Mouse (Mus musculus): ENCODE data around the gene Naaa. TPM values are rescaled to one million over a fixed set of nuclear protein-coding genes. Genes with fewer than 3 reads are reported as not detected.

The Naaa gene
- 11.8 TPM for polyA plus RNA-seq (2017; shearing (Covaris generic))

GRCm38 (mm10) chr5:92277437-92278394 is at the start of gene Naaa:
TSS of gene Naaa (minus strand) at chr5:92278170.

GRCm38 (mm10) chr5:92309681-92310511 is 31.9 kb upstream of the Naaa start, which contains the start of gene Sdad1:
TSS of gene Sdad1 (minus strand) at chr5:92310479.

GRCm38 (mm10) chr5:92256218-92256617 is 21.8 kb downstream of the Naaa start, which contains the start of gene Ppef2:
TSS of gene Ppef2 (minus strand) at chr5:92256278.

GRCm38 (mm10) chr5:92215308-92215707 is 62.7 kb downstream of the Naaa start, which contains the start of gene U90926:
TSS of gene U90926 (minus strand) at chr5:92215408.

Other genes starting within 250 kb of the Naaa start
- 1.8 TPM for gene Cdkl2, start 234.3 kb downstream of the Naaa start, polyA plus RNA-seq (2017; shearing (Covaris generic))
- 232 TPM for gene G3bp2, start 194.5 kb downstream of the Naaa start, polyA plus RNA-seq (2017; shearing (Covaris generic))
- gene Uso1, start 140.2 kb downstream of the Naaa start, polyA plus RNA-seq (2017; shearing (Covaris generic)): 68.7 TPM
- not detected for gene U90926, start 62.8 kb downstream of the Naaa start, polyA plus RNA-seq (2017; shearing (Covaris generic))
- 0.51 TPM for gene Ppef2, start 21.9 kb downstream of the Naaa start, polyA plus RNA-seq (2017; shearing (Covaris generic))
- gene Sdad1, start 32.3 kb upstream of the Naaa start, polyA plus RNA-seq (2017; shearing (Covaris generic)): 70.1 TPM
- 0.12 TPM for gene Cxcl9, start 49.9 kb upstream of the Naaa start, polyA plus RNA-seq (2017; shearing (Covaris generic))
- 8.7 TPM for gene Art3, start 53.7 kb upstream of the Naaa start, polyA plus RNA-seq (2017; shearing (Covaris generic))
- 16.9 TPM for gene Cxcl10, start 70.7 kb upstream of the Naaa start, polyA plus RNA-seq (2017; shearing (Covaris generic))
- gene Nup54, start 157.0 kb upstream of the Naaa start, polyA plus RNA-seq (2017; shearing (Covaris generic)): 53.3 TPM
- 11.9 TPM for gene Scarb2, start 228.7 kb upstream of the Naaa start, polyA plus RNA-seq (2017; shearing (Covaris generic))

Data from CD4-positive, CD25-positive, alpha-beta regulatory T cell, adult 9 weeks (primary cell).